Mouse (Mus musculus): ENCODE results near the gene Hook2.

DNA sequence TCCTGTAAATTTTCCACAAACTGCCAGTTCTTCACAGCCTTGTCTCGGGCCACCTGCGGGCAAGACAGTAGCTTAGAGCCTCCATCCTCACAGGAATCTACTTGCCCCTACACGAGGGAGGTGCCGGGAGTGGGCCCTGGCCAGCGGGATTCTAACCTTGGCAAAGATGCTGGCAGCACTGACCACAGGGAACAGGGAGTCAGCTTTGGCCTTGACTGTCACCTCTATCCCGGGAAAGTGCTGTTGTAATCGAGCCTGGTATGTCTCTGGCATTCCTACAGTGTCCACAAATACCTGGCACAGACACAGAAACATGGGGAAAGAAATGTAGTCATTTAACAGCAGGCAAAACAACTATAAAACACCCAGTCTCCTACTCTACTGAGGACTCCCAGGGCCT, 30.6 kb upstream of the Hook2 start:
- TF ChIP-seq EP300 (IDR thresholded peaks at IDR 0.05; ENCODE audit: low read depth), result no peak
- TF ChIP-seq CTCF (IDR thresholded peaks at IDR 0.05; ENCODE audit: low read depth), result no peak
